21 mouse cellular contexts compared by ENCODE assay signal in the genomic region with DNA sequence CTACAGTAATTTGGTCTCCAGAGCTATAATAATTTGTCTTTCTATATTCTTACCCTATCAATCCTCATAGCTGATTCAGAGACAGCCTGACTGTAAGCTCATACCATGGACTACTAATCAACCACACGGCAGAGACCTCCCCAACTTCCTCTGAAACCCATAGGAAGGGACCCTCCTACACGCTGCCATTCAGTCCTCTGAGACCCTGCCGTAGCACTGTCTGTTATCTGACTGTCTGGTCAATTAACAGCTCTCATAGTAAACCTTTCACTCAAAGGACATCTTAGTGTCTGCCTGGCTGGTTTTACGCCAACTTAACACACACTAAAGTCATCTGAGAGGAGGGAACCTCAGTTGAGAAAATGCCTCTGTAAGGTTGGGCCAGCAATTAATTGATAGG. TPM values are rescaled to one million over a fixed set of nuclear protein-coding genes. Genes with fewer than 3 reads are reported as not detected.
"Had no signal": no experiment of that assay in that cellular context is flagged by ENCODE, and none has a peak within 500 bp of the region (broad histone marks: within the 10 kb centered on the region; RNA-seq: fewer than 3 reads in every experiment).

No protein-coding gene starts in this region.

- H3K36me3 ChIP-seq: lung, embryonic 15.5 days; midbrain, embryonic 13.5 days; midbrain, embryonic 15.5 days; neural tube, embryonic 13.5 days; stomach, embryonic 15.5 days had no signal

- H3K27ac ChIP-seq: lung, embryonic 15.5 days; macrophage; midbrain, embryonic 13.5 days; midbrain, embryonic 15.5 days; neural tube, embryonic 13.5 days; stomach, embryonic 15.5 days; stomach, postnatal 0 days had no signal

- H3K9ac ChIP-seq: liver, postnatal 0 days; lung, embryonic 15.5 days; midbrain, embryonic 13.5 days; midbrain, embryonic 15.5 days; neural tube, embryonic 13.5 days; stomach, embryonic 15.5 days had no signal

- ATAC-seq: liver, postnatal 0 days; lung, postnatal 0 days; midbrain, embryonic 13.5 days; midbrain, embryonic 15.5 days had no signal

- H3K4me2 ChIP-seq: lung, embryonic 15.5 days; midbrain, embryonic 11.5 days; midbrain, embryonic 13.5 days; midbrain, embryonic 15.5 days; neural tube, embryonic 13.5 days; stomach, embryonic 15.5 days had no signal

- H3K4me1 ChIP-seq: megakaryocyte, embryonic 14.5 days; neural tube, embryonic 13.5 days; stomach, embryonic 15.5 days had no signal

- H3K27me3 ChIP-seq: lung, embryonic 15.5 days; megakaryocyte, embryonic 14.5 days; midbrain, embryonic 13.5 days; midbrain, embryonic 15.5 days; neural tube, embryonic 13.5 days; stomach, embryonic 15.5 days had no signal

- DNase-seq: liver, postnatal 0 days; lung, adult 2 months; lung, postnatal 14 days; lung, postnatal 36 days; right cerebral cortex, postnatal 14 days; thymus, adult 2 months; thymus, postnatal 25 days; thymus, postnatal 4 days had no signal

- H3K4me3 ChIP-seq: lung, embryonic 15.5 days; megakaryocyte, embryonic 14.5 days; midbrain, embryonic 13.5 days; midbrain, embryonic 15.5 days; neural tube, embryonic 13.5 days; stomach, embryonic 15.5 days had no signal

- H3K9me3 ChIP-seq: lung, embryonic 15.5 days; midbrain, embryonic 13.5 days; midbrain, embryonic 15.5 days; neural tube, embryonic 13.5 days; stomach, embryonic 15.5 days had no signal

RNA-seq across cellular contexts. Expression of a gene that starts 58.3 kb away (rescaled TPM):
- polyA plus RNA-seq: liver, postnatal 0 days; lung, adult 2 months; lung, embryonic 15.5 days; lung, postnatal 0 days; macrophage; midbrain, embryonic 11.5 days; spleen, adult 2 months; stomach, embryonic 15.5 days; stomach, postnatal 0 days; testis, adult 2 months; thymus, adult 2 months; urinary bladder, adult 2 months had no signal
